Mouse (Mus musculus): Measurements from ENCODE around the gene Tnfsf9. TPM values are rescaled to one million over a fixed set of nuclear protein-coding genes. Genes with fewer than 3 reads are reported as not detected.

Tnfsf9 gene
- total RNA-seq (2015; ENCODE audit: low replicate concordance) (not detected in 2 replicates), total RNA-seq (2017; ENCODE audit: low replicate concordance) (not detected in 2 replicates)

- no peak for ATAC-seq (replicated peaks; ENCODE audit: low FRiP score, poor library complexity, severe bottlenecking)
Measured at GRCm38 (mm10) chr17:57105181-57106034, at the start of gene Tnfsf9. Gene Tnfsf9, plus strand, starts transcription at chr17:57105325.

GRCm38 (mm10) chr17:57056246-57056645 lies 48.9 kb upstream of the Tnfsf9 start:
- no peak for ATAC-seq (replicated peaks; ENCODE audit: low FRiP score, poor library complexity, severe bottlenecking)

GRCm38 (mm10) chr17:57058891-57059485 lies 46.1 kb upstream of the Tnfsf9 start, which contains the start of gene Crb3:
Gene Crb3, plus strand, starts transcription at chr17:57059105.
- no peak for ATAC-seq (replicated peaks; ENCODE audit: low FRiP score, poor library complexity, severe bottlenecking)

GRCm38 (mm10) chr17:57059486-57059977 lies 45.6 kb upstream of the Tnfsf9 start, which contains the start of gene Slc25a23:
Gene Slc25a23, minus strand, starts transcription at chr17:57059863.
- no peak for ATAC-seq (replicated peaks; ENCODE audit: low FRiP score, poor library complexity, severe bottlenecking)

- peak; percentile 83 for ATAC-seq (replicated peaks; ENCODE audit: low FRiP score, poor library complexity, severe bottlenecking)
Measured at GRCm38 (mm10) chr17:57060231-57060801, 44.8 kb upstream of the Tnfsf9 start.

- ATAC-seq (replicated peaks; ENCODE audit: low FRiP score, poor library complexity, severe bottlenecking) = no peak
Measured at GRCm38 (mm10) chr17:57061069-57061468, 44.1 kb upstream of the Tnfsf9 start.

GRCm38 (mm10) chr17:57062011-57062521 lies 43.1 kb upstream of the Tnfsf9 start:
- no peak for ATAC-seq (replicated peaks; ENCODE audit: low FRiP score, poor library complexity, severe bottlenecking)

- ATAC-seq (replicated peaks; ENCODE audit: low FRiP score, poor library complexity, severe bottlenecking) = no peak
Measured at GRCm38 (mm10) chr17:57062548-57062947, 42.6 kb upstream of the Tnfsf9 start.

- ATAC-seq (replicated peaks; ENCODE audit: low FRiP score, poor library complexity, severe bottlenecking) = no peak
Measured at GRCm38 (mm10) chr17:57063031-57063430, 42.1 kb upstream of the Tnfsf9 start.

GRCm38 (mm10) chr17:57066908-57067307 lies 38.2 kb upstream of the Tnfsf9 start:
- ATAC-seq (replicated peaks; ENCODE audit: low FRiP score, poor library complexity, severe bottlenecking) = no peak

GRCm38 (mm10) chr17:57070272-57070671 lies 34.9 kb upstream of the Tnfsf9 start:
- ATAC-seq (replicated peaks; ENCODE audit: low FRiP score, poor library complexity, severe bottlenecking) = no peak

- no peak for ATAC-seq (replicated peaks; ENCODE audit: low FRiP score, poor library complexity, severe bottlenecking)
Measured at GRCm38 (mm10) chr17:57070699-57071098, 34.4 kb upstream of the Tnfsf9 start.

- no peak for ATAC-seq (replicated peaks; ENCODE audit: low FRiP score, poor library complexity, severe bottlenecking)
Measured at GRCm38 (mm10) chr17:57076916-57077315, 28.2 kb upstream of the Tnfsf9 start.

- no peak for ATAC-seq (replicated peaks; ENCODE audit: low FRiP score, poor library complexity, severe bottlenecking)
Measured at GRCm38 (mm10) chr17:57078336-57078735, 26.8 kb upstream of the Tnfsf9 start, which contains the start of gene Dennd1c. Gene Dennd1c, minus strand, starts transcription at chr17:57078514.

GRCm38 (mm10) chr17:57079919-57080318 lies 25.2 kb upstream of the Tnfsf9 start:
- ATAC-seq (replicated peaks; ENCODE audit: low FRiP score, poor library complexity, severe bottlenecking) = no peak

GRCm38 (mm10) chr17:57081234-57081842 lies 23.8 kb upstream of the Tnfsf9 start:
- ATAC-seq (replicated peaks; ENCODE audit: low FRiP score, poor library complexity, severe bottlenecking) = no peak

- no peak for ATAC-seq (replicated peaks; ENCODE audit: low FRiP score, poor library complexity, severe bottlenecking)
Measured at GRCm38 (mm10) chr17:57082481-57082880, 22.6 kb upstream of the Tnfsf9 start.

GRCm38 (mm10) chr17:57085970-57086757 lies 19.0 kb upstream of the Tnfsf9 start:
- no peak for ATAC-seq (replicated peaks; ENCODE audit: low FRiP score, poor library complexity, severe bottlenecking)

Measured in erythroid progenitor cell, adult 5-6 weeks (primary cell).